Mouse (Mus musculus): Measurements from ENCODE around the gene Gm20403.
"Not testable (repeated sequence)": the region's sequence is repeated elsewhere in the genome, so short reads cannot be mapped to it uniquely, and the experiment has no call there.

- not testable (repeated sequence) for TF ChIP-seq CTCF (IDR thresholded peaks at IDR 0.05; ENCODE audit: borderline replicate concordance, control insufficient read depth, extremely low read depth, insufficient read depth, low read length, poor library complexity); POLR2A (IDR thresholded peaks at IDR 0.05; ENCODE audit: control insufficient read depth, extremely low read depth, insufficient read depth, low read length, poor library complexity)
Observed at GRCm38 (mm10) chr12:55002532-55002931, 16.2 kb upstream of the Gm20403 start.
